Mouse (Mus musculus): Measurements from ENCODE around the gene Mvk.

The Mvk gene

GRCm38 (mm10) chr5:114456995-114457605 is 13.0 kb downstream of the Mvk start:
- DNase-seq (ENCODE audit: low spot score) = no peak

- DNase-seq (ENCODE audit: low spot score) = peak; percentile 79
These were observed 17.2 kb downstream of the Mvk start for GRCm38 (mm10) chr5:114461238-114461637.

- no peak for DNase-seq (ENCODE audit: low spot score)
These were observed 18.3 kb downstream of the Mvk start for GRCm38 (mm10) chr5:114462067-114463040.

- no peak for DNase-seq (ENCODE audit: low spot score)
These were observed 20.5 kb downstream of the Mvk start for GRCm38 (mm10) chr5:114464561-114464960.

- DNase-seq (ENCODE audit: low spot score) = no peak
These were observed 21.6 kb downstream of the Mvk start for GRCm38 (mm10) chr5:114465641-114466040.

GRCm38 (mm10) chr5:114467019-114467418 is 22.9 kb downstream of the Mvk start:
- no peak for DNase-seq (ENCODE audit: low spot score)

GRCm38 (mm10) chr5:114467430-114467829 is 23.4 kb downstream of the Mvk start:
- peak; percentile 50 for DNase-seq (ENCODE audit: low spot score)

- DNase-seq (ENCODE audit: low spot score) = no peak
These were observed 23.9 kb downstream of the Mvk start for GRCm38 (mm10) chr5:114468007-114468406.

- no peak for DNase-seq (ENCODE audit: low spot score)
These were observed 26.3 kb downstream of the Mvk start for GRCm38 (mm10) chr5:114470359-114470758.

GRCm38 (mm10) chr5:114474741-114475491 is 30.8 kb downstream of the Mvk start:
- no peak for DNase-seq (ENCODE audit: low spot score)

- DNase-seq (ENCODE audit: low spot score) = no peak
These were observed 34.2 kb downstream of the Mvk start for GRCm38 (mm10) chr5:114478267-114478666.

- no peak for DNase-seq (ENCODE audit: low spot score)
These were observed 38.5 kb downstream of the Mvk start for GRCm38 (mm10) chr5:114482587-114483011.

- DNase-seq (ENCODE audit: low spot score) = no peak
These were observed 41.6 kb downstream of the Mvk start for GRCm38 (mm10) chr5:114485685-114486084.

GRCm38 (mm10) chr5:114489570-114489969 is 45.5 kb downstream of the Mvk start:
- DNase-seq (ENCODE audit: low spot score) = no peak

GRCm38 (mm10) chr5:114490241-114490640 is 46.2 kb downstream of the Mvk start:
- DNase-seq (ENCODE audit: low spot score) = no peak

- DNase-seq (ENCODE audit: low spot score) = no peak
These were observed 50.7 kb downstream of the Mvk start for GRCm38 (mm10) chr5:114494761-114495160.

GRCm38 (mm10) chr5:114501252-114501651 is 57.2 kb downstream of the Mvk start:
- DNase-seq (ENCODE audit: low spot score) = peak; percentile 11

- DNase-seq (ENCODE audit: low spot score) = no peak
These were observed 60.8 kb downstream of the Mvk start for GRCm38 (mm10) chr5:114504826-114505225.

- DNase-seq (ENCODE audit: low spot score) = no peak
These were observed 61.4 kb downstream of the Mvk start for GRCm38 (mm10) chr5:114505260-114506085.

- DNase-seq (ENCODE audit: low spot score) = no peak
These were observed 63.3 kb downstream of the Mvk start for GRCm38 (mm10) chr5:114507394-114507793.

- DNase-seq (ENCODE audit: low spot score) = no peak
These were observed 63.9 kb downstream of the Mvk start for GRCm38 (mm10) chr5:114507964-114508363.

GRCm38 (mm10) chr5:114509461-114509860 is 65.4 kb downstream of the Mvk start:
- DNase-seq (ENCODE audit: low spot score) = no peak
